Mouse (Mus musculus) embryonic stem cell, embryonic (primary cell): ENCODE measurements around the gene Pitx3.
"Not testable (repeated sequence)": the region's sequence is repeated elsewhere in the genome, so short reads cannot be mapped to it uniquely, and the experiment has no call there.

Experiments used
- CTCF ChIA-PET, 4 experiments: fragments of 300-600 bp in 2 of 4; fragments of 350-600 bp in 2 of 4; sonication (Branson Sonifier 250); formaldehyde crosslinking; loops; one replicate each; lab custom pipeline; 2022; ENCODE audit warnings: inconsistent platforms in 2 of 4; lab: Charles Lee
- POLR2A ChIA-PET, 4 experiments: fragments of 300-600 bp in 2 of 4; fragments of 350-600 bp in 2 of 4; sonication (Branson Sonifier 250); formaldehyde crosslinking; loops; one replicate each; lab custom pipeline; 2022; ENCODE audit warnings: antibody characterized with exemption in 4 of 4, inconsistent platforms in 1 of 4; lab: Charles Lee

Pitx3 gene

DNA sequence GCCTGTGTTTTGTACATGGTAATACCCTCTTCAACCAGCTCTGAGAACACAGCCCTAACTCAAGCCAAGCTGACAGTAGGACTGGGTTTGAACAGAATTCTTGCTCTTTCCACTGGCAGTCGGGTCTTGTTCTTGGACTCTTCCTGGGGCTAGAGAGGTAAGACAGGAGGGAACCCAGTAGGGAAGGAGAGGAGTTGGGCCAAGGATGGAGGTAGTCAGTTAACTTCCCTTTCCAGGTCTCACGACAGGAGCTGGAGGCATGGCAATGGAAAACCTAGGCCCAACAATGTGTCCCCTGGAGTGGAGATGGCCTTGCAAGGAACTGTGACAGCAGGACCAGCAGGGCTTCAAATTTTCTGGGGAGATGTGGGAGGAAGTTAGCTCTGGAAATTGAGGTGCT is 7.8 kb downstream of the Pitx3 start:
- ChIA-PET POLR2A (interaction anchor here in 2 of 4 experiments (0.5 to 1.4 kb wide), 4 partner anchors 38 to 1262 kb away, joined by 3 to 9 read pairs (median 4); no protein-coding TSS in a partner anchor), CTCF (interaction anchor here (0.6 to 1.3 kb wide), 9 partner anchors 12 to 1786 kb away, joined by 3 to 8 read pairs (median 3); partner anchors contain the start of genes Nfkb2 (in 2 of the 4) and Gbf1 (in 1 of the 4))

DNA sequence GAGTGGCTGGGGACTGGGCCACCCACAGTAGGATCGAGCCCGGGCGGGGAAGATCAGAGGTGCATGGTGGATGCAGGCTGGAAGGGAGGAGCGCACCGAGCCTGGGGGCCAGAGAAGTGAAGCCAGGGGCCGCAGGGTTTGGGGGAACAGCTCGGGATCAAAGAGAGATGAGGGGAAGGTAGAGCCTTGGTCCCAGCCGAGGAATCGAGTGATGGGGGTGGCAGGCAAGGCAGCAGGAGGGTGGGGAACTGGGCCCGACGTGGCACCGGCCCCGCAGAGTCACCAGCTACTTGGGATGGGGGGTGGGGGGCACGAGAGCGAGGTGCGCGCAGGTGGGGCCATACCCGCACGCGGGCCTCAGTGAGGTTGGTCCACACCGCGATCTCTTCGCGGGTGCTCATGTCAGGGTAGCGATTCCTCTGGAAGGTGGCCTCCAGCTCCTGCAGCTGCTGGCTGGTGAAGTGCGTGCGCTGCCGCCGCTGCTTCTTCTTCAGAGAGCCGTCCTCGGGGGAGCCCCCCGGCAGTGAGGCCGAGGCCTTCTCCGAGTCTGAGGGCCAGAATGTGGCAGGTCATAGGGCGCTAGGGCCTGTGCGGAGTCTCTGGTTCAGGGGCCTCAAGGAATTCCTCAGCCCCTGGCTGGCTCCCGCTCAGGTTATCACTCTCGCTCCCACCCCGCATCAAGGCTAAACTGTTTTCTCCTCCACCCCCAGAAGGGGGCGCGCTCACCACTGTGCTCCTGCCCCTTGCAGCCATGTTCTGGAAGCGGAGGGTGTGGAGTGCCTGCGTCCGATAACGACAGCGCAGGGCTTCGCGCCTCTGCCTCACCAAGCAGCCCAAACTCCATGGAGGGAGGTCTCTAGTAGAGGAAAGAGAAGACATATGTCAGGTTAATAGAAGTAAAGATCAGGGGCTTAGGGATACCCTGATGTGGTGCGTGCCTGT is 11.2 kb downstream of the Pitx3 start:
- ChIA-PET CTCF (interaction anchor here (0.6 to 4.8 kb wide), 49 partner anchors 10 to 879 kb away, joined by 3 to 67 read pairs (median 6); partner anchors contain the start of genes Gbf1 (in 2 of the 4), Nfkb2 (in 2 of the 4) and Pitx3 (in 2 of the 4)), POLR2A (interaction anchor here in 2 of 4 experiments (0.6 to 2.6 kb wide), 14 partner anchors 10 to 260 kb away, joined by 3 to 16 read pairs (median 4); partner anchors contain the start of genes Gbf1 (in 2 of the 2), Nfkb2 (in 1 of the 2), Pitx3 (in 1 of the 2) and Sufu (in 1 of the 2))

DNA sequence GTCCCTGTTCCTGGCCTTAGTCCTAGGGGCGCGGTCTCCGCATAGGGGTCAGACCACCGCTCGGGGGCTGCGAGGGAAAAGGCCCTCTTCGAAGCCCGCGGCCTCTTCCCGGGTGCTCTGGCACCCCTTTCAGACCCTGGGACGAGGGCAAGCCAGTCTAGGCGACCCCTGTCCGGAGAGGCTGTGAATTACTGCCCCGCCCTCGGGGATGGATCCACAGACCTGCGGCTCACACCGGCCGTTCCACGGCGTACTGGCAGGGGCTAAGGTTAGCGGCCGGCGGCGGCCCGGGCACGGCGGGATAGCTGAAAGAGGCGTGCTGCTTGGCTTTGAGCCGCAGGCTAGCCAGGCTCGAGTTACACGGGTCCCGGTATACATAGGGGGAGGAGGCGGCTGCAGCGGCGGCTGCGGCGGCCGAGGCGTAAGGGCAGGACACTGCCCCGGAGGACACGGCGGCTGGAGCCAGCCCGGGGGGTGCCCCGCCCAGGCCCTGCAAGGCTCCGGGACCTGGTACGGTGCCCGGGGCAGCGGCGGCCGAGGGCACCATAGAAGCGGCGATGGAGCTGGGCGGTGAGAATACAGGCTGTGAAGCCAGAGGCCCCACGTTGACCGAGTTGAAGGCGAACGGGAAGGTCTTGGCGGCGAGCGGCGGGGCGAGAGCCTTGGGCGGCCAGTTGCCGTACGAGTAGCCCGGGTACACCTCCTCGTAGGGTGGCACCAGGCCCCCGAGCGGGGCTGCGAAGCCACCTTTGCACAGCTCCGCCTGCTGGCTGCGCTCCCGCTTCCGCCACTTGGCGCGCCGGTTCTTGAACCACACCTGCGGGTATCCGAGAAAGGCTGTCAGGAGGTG is 12.1 kb downstream of the Pitx3 start:
- CTCF ChIA-PET = interaction anchor here (0.6 to 4.8 kb wide), 74 partner anchors 11 to 880 kb away, joined by 3 to 67 read pairs (median 4); partner anchors contain the start of genes Gbf1 (in 2 of the 4), Nfkb2 (in 2 of the 4), Pitx3 (in 2 of the 4) and Sufu (in 1 of the 4)
- POLR2A ChIA-PET = interaction anchor here in 2 of 4 experiments (0.6 to 2.6 kb wide), 19 partner anchors 8 to 261 kb away, joined by 3 to 16 read pairs (median 4); partner anchors contain the start of genes Gbf1 (in 2 of the 2), Sufu (in 2 of the 2), Fbxl15 (in 1 of the 2) and Nfkb2 (in 1 of the 2)

DNA sequence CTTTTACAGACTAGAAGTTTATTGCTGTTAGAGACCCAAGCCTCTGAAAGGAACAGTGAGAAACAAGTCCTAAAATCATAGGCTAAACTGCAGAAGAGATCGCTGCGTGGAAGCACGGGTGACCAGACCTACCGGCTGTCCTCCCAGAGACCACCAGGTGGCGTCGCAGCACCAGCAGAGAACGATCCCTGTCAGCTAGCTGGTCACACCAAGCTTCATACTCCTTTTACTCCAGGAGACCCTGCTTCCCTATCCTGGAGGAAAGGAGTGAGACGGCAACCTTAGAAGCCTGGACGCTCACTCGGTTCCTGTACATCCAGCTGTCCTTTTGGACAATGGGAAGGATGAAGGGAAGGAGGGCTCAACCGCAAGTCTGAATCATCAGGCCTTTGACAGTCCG is 12.8 kb downstream of the Pitx3 start:
- ChIA-PET CTCF (interaction anchor here (0.6 to 4.8 kb wide), 57 partner anchors 9 to 915 kb away, joined by 3 to 67 read pairs (median 4); partner anchors contain the start of genes Gbf1 (in 2 of the 4), Pitx3 (in 2 of the 4), Nfkb2 (in 1 of the 4) and Sufu (in 1 of the 4)), POLR2A (interaction anchor here in 2 of 4 experiments (0.6 to 2.6 kb wide), 15 partner anchors 9 to 262 kb away, joined by 3 to 16 read pairs (median 4); partner anchors contain the start of genes Gbf1 (in 2 of the 2), Fbxl15 (in 1 of the 2), Nolc1 (in 1 of the 2) and Pitx3 (in 1 of the 2))

DNA sequence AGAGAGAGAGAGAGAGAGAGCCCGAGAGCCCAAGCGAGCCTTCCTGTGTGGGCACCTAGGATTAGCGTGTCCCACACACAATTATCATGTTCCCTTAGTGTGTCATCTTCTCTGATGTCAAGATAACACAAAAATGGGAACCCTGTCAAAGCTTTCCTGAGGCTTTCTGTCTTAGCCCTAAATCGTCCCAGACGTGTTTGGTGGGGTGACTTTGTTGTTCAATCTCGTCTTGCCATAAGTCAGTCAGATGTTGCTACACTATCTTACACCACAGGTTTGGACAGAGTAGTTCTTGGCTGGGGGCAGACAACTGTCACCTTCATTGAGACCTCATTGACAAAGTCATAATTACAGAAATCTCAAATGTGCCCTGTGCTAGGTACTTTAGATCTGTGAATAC is 15.5 kb downstream of the Pitx3 start:
- POLR2A ChIA-PET = interaction anchor here (0.5 to 1.3 kb wide), 5 partner anchors 44 to 931 kb away, joined by 3 read pairs; partner anchors contain the start of gene Actr1a (in 1 of the 4)

DNA sequence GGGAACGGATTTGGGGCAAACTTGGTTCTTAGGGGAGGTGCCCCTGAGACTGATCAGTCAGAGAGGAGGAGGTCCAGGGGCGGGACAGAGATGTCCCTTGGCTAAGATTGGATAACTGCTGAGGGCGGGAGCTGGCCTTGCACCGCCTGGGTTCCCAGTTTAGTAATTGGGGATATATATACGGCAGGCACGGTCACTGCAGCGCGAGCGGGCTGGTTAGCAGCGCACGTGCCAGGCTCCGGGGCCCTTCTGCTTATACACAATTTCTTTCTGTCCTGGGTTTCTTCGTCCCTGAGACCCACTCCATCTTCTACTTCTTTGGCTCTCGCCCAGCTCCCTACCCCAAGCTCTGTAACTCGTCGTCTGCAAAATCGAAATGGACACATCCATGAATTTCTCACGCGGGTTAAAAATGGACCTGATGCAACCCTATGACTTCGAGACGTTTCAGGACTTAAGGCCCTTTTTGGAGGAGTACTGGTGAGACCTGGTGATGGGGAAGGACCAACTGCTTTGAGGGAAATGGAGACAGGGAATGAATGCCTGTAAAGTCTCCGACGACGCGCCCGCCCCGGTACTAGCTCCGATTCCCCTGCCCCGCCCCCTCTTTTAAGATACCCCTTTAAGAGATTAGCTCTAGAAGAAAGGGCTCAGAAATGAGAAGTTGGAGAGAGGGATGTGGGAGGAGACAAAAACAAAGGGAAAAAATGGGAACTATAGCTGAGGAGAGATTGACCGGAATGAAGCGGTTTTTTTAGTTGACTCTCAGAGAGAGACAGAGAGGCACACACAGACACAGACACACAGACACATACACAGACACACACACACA is 16.2 kb downstream of the Pitx3 start, which contains the start of gene Elovl3:
Gene Elovl3 (plus strand): TSS at position 204 of the 832 bp plus-strand sequence.
- CTCF ChIA-PET = interaction anchor here (0.6 to 1.6 kb wide), 13 partner anchors 20 to 1613 kb away, joined by 3 to 16 read pairs (median 4); partner anchors contain the start of gene Nfkb2 (in 2 of the 4)
- POLR2A ChIA-PET = interaction anchor here (0.5 to 1.6 kb wide), 11 partner anchors 15 to 367 kb away, joined by 3 to 7 read pairs (median 3); partner anchors contain the start of genes Gbf1 (in 1 of the 4) and Pitx3 (in 1 of the 4)

More for the DNA sequence above, 15.5 kb downstream of the Pitx3 start:
- CTCF ChIA-PET = interaction anchor here in 3 of 4 experiments (0.6 to 1.6 kb wide), 6 partner anchors 142 to 328 kb away, joined by 3 to 16 read pairs (median 4); partner anchors contain the start of gene Nfkb2 (in 2 of the 3)

DNA sequence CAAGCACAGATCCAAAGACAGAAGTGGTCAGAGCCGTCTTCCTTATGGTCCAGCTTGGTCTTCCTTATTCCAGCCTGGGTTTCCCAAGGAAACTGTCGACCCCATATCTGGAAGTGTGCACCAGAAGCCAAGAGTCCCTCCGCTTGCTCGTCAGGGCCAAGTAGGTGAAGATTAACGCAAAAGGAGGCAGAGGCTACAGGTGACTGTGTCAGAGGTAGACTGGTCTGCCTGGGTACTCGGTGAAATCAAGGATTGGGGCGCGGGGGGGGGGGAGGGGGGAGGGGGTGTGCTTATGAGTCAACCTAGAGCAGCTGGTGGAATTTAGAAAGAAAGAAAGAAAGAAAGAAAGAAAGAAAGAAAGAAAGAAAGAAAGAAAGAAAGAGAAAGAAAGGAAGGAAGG is 16.8 kb downstream of the Pitx3 start:
- ChIA-PET POLR2A (interaction anchor here in 3 of 4 experiments (0.6 to 1.6 kb wide), 9 partner anchors 16 to 364 kb away, joined by 3 to 7 read pairs (median 3); partner anchors contain the start of genes Gbf1 (in 1 of the 3) and Pitx3 (in 1 of the 3)), CTCF (interaction anchor here in 2 of 4 experiments (0.9 to 1.6 kb wide), 7 partner anchors 117 to 1612 kb away, joined by 3 to 7 read pairs (median 4); partner anchors contain the start of gene Nfkb2 (in 1 of the 2))

DNA sequence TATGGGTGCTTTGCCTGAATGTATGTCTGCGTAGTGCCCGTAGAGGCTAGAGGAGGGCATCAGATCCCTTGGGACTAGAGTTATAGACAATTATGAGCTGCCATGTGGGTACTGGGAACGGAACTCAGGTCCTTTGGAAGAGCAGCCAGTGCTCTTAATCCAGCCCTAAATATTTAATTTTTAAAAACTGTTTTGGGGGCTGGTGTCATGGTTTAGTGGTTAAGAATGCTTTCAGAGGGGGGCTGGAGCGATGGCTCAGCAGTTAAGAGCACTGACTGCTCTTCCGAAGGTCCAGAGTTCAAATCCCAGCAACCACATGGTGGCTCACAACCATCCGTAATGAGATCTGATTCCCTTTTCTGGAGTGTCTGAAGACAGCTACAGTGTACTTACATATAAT is 18.4 kb downstream of the Pitx3 start:
- CTCF ChIA-PET, POLR2A ChIA-PET: not testable (repeated sequence)

DNA sequence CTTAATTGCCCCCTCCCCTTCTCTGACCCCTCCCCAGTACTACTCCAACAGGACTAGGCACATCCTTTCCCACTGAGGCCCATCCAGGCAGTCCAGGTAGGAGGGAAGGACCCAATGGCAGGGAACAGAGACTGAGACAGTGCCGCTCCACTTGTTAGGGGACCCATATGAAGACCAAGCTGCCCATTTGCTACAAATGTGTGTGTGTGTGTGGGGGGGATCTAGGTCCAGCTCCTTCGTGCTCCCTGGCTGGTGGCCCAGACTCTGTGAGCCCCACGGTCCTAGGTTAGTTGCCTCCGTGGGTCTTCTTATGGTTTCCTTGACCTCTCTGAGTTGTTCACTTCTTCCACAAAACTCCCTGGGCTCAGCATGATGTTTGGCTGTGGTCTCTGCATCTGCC is 21.8 kb downstream of the Pitx3 start:
- ChIA-PET POLR2A (interaction anchor here in 2 of 4 experiments (1.0 to 1.4 kb wide), 2 partner anchors 10 to 26 kb away, joined by 3 to 4 read pairs; partner anchors contain the start of gene Gbf1 (in 1 of the 2)), CTCF (no interaction called here)

DNA sequence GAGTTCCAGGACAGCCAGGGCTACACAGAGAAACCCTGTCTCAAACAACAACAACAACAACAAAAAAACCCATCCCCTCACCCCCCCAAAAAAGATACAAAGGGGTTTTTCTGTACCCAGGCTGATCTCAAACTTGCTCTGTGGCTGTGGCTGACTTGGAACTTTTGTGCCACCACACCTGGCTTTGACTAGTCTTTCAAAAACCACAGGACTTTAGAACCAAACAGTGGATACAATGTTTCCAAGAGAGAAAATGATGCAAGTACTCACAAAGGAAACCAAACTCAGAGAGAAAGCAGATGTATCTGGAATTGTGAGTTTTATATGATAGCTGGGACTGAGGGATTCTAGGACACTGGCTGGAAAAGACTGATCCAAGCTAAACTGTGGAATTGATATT is 23.5 kb downstream of the Pitx3 start:
- POLR2A ChIA-PET = interaction anchor here in 1 of 4 experiments (0.7 kb wide), 1 partner anchor 50 kb away, joined by 3 read pairs; no protein-coding TSS in a partner anchor
- CTCF ChIA-PET = no interaction called here

DNA sequence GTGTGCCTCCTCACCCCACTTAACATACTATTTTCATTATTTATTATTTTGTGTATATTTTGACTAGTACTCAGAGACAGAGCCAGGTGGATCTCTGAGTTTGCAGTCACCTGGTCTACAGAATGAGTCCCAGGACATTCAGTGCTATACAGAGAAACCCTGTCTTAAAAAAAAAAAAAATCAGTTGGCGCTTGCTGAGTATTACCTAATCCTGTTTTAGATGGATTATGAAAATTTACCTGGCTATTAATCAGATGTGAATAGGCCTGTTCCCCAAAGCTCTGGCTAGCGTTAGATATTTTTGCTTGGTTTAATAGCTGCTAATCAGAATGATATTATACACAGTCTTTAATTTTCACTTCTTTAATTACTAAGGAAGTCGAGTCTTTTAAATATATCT is 24.2 kb downstream of the Pitx3 start:
- ChIA-PET CTCF (no interaction called here), POLR2A (no interaction called here)

DNA sequence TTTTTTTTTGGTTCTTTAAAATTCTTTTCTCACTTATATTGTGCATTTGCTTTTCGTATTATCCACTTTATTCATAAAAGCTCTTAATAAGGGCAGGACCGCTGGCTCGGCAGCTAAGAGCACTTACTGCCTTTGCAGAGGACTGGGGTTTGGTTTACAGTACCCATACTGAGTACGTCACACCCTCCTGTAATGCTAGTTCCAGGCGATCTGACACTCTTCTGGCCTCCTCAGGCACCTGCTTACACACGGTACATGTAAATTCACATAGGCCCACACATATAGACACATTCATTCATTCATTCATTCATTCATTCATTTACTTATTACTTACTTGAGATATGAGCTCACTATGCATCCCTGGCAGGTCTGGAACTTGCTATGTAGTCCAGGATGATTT is 27.3 kb downstream of the Pitx3 start:
- CTCF ChIA-PET = interaction anchor here in 2 of 4 experiments (1.0 to 1.8 kb wide), 3 partner anchors 15 to 34 kb away, joined by 3 to 5 read pairs (median 4); no protein-coding TSS in a partner anchor
- POLR2A ChIA-PET = interaction anchor here in 1 of 4 experiments (0.6 kb wide), 1 partner anchor 245 kb away, joined by 5 read pairs; no protein-coding TSS in a partner anchor

DNA sequence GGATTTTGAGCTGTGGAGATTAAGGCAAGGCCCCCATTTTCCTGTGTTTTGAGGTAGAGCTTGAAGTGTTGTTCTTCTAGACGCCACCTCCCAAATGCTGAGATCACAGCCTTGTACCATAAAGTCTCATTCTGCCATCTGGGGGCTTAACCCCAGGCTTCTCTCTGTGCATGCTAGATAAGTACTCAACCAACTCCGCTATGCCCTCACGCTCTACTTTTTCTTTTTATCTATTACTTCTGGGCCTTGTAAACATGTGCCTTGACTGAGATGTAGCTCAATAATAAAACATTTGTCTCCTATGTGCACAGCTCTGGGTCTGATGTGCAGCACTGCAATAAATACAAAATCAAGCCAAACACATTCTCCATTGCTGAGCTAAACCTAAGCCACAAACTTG is 28.7 kb downstream of the Pitx3 start:
- CTCF ChIA-PET = interaction anchor here in 2 of 4 experiments (0.6 to 1.8 kb wide), 3 partner anchors 8 to 25 kb away, joined by 3 to 5 read pairs (median 4); no protein-coding TSS in a partner anchor
- POLR2A ChIA-PET = interaction anchor here in 2 of 4 experiments (0.6 to 0.8 kb wide), 2 partner anchors 156 to 344 kb away, joined by 3 to 6 read pairs; no protein-coding TSS in a partner anchor

DNA sequence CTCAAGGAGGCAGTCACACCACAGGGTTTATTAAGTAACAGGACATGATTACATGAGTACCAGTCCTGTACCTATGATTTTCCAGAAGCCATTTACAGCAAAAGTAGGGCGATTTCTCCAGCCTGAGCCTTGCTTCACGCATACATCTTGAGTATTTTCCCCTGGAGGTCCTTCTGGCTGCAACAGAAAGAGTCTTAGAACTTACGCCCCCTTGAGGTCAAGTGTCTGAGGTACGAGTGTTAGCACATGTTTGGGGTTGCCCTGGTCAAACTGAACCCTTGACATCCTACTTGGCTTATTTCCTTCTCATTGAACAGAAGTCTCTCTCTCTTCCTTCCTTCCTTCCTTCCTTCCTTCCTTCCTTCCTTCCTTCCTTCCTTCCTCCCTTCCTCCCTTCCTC is 33.5 kb downstream of the Pitx3 start:
- CTCF ChIA-PET = interaction anchor here in 2 of 4 experiments (0.6 to 1.5 kb wide), 5 partner anchors 21 to 1154 kb away, joined by 3 to 10 read pairs (median 3); no protein-coding TSS in a partner anchor
- POLR2A ChIA-PET = interaction anchor here in 1 of 4 experiments (0.6 to 0.9 kb wide), 3 partner anchors 13 to 411 kb away, joined by 3 to 4 read pairs (median 3); partner anchors contain the start of gene Elovl3

DNA sequence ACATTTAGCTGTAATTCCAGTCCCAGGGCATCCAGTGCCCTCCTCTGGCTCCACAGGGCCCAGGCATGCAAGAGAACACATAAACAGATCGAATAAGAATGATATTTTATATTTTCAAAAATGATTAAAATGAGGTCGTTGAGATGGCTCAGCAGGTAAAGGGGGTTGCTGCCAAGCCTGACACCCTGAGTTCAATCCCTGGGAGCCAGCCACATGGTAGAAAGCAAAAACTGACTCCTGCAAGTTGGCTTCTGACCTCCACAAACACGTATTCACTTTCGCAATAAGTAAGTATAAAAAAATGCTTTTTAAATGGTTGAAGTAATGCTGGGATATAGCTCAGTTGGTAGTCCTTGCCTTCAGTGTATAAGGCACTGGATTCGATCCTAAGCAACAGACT is 37.3 kb downstream of the Pitx3 start:
- ChIA-PET CTCF (interaction anchor here (0.5 to 1.1 kb wide), 4 partner anchors 9 to 25 kb away, joined by 3 to 9 read pairs (median 4); no protein-coding TSS in a partner anchor), POLR2A (interaction anchor here in 3 of 4 experiments (0.5 to 1.5 kb wide), 6 partner anchors 20 to 368 kb away, joined by 3 to 7 read pairs (median 4); no protein-coding TSS in a partner anchor)
